Mouse (Mus musculus) forelimb bud, embryonic 11.5 days (tissue): Measurements from ENCODE around the gene Psg17.
"Not testable (repeated sequence)": the region's sequence is repeated elsewhere in the genome, so short reads cannot be mapped to it uniquely, and the experiment has no call there.

Source experiments
- DNase-seq: peaks from one replicate; pipeline ENCODE4 v3.0.0-alpha.2; 2012; ENCODE audit warnings: low read depth, low spot score

Psg17 gene

DNA sequence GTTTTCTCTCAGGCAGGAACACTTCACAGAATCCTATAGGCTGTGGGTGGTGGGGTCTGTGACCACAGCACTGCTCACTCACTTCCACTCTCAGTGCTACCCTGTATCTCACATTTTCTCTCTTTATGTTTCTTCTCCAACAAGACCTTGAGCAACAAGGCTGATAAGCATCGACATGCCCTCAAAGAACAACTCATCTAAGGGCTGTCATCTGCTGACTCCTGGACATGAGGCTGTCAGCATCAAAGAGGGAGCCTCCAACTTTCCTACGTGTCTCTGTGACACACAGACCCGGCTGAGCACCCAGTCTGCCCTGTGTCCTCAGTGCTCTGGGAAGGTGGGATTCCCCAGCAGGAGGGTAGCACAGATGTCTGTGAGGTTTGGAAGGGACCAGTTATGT, at the start of gene Psg17:
TSS of gene Psg17 (minus strand) at position 101 of the 400 bp plus-strand sequence.
- DNase-seq: no peak

DNA sequence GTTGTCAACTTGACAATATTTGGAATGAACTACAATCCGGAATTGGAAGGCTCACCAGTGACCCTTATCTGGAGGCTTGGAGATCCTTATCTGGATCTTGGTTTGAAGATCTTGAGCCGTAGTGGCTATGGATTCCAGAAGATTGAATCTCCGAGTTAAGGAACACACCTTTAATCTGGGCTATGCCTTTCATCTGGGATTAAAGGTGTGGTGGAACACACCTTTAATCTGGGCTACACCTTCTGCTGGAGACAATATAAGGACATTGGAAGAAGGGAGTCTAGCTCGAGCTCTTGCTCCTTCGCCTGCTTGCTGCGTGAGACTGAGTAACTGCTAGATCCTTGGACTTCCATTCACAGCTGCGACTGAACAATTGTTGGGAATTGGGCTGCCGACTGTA, 49.6 kb upstream of the Psg17 start, which contains the start of gene Pglyrp1:
TSS of gene Pglyrp1 (plus strand) at position 301 of the 400 bp plus-strand sequence.
- DNase-seq: not testable (repeated sequence)

DNA sequence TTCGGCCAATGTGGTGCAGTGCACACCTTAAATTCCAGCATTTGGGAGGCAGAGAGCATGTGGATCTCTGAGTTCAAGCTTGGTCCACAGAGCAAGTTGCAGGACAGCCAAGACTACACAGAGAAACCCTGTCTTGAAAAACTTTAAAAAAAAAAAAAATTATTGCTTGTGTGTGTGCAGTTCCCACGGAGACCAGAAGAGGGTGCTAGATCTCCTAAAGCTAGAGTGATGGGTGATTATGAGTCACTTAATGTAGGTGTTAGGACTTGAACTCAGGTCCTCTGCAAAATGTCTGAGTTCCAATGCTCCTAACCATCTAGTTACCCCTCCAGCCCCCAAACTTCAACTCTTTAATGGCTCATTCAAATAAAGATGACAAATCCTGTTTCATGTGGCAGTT, 47.1 kb upstream of the Psg17 start:
- no peak for DNase-seq

DNA sequence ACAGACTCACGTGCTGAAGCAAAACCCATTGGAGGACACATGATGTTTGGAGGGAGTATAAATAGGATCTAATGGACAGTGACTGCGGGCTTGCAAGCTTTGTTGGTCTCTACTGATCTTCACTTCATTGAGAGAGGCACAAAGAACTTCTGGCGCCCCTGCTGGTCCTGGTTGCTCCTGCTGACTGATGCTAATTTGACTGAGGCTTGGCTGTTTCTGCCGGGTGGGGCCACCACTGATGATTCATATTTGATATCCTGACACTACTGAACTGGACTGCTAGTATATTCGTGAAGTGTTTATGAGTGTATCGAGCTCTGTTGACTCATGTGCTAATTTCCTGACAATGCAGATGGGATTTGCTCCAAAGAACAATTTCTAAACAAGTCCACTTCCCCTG, 41.4 kb upstream of the Psg17 start:
- DNase-seq: no peak

DNA sequence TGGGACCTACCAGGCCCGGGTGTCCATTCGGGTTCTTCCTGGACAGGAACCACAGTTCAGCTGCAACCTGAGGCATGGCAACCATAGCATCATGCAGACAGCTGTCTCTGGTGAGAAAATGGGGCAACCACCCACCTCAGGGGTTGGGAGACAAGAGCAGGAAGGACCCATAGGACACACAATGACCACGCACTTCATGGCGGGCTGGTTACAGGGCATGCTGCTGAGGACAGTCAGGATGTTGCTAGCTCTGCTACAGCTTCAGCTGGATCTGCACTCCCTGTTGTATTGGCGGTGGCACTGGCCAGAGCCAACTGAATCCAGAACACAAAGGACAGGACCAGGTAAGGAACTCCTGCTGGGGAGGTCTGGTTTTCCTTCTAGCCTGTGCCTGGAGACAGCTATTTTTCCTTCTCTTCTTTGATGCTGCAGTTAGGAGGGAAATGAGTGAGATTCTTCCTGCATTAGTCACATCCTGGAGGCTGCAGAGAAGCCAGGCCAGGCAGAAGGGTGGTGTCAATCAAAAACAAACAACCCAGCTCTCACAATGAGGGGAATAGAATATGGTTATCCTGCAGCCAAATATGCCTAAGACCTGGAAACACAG, 37.0 kb upstream of the Psg17 start:
- no peak for DNase-seq

DNA sequence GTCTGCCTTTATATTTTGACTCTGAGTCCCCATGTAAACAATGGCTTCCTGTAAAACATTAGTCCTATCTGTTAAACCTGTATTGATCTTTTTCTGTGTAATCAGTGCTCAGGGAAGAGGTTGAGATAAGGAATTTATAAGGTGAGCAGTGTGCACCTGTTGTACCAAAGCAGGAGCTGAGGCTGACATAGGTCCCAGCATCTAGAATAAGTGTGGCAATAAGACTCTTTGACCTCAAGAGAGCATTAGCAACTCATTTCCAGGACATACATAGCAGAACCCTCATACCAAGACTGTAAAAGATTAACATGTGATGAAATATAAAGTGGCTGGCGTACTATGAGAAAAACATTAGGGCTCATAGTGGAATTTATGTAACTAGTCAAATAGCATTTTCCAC, 27.0 kb upstream of the Psg17 start:
- no peak for DNase-seq

DNA sequence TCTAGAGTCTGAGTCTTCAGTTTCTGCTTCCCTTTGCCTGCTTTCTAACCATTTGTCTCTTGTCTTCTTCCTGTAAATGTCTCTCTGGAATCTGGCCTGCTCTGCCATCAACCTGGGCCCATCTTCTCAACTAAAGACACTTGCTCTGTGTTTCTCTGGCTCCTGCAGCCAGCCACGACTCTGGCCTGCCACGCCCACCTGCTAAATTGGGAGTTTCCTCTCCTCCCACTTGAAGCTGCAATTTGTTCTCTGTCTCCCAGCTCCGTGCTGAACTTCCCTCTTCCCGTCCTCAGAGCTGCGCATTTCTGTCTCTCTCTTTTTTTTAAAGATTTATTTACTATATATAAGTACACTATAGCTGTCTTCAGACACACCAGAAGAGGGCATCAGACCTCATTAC, 23.4 kb upstream of the Psg17 start:
- no peak for DNase-seq

DNA sequence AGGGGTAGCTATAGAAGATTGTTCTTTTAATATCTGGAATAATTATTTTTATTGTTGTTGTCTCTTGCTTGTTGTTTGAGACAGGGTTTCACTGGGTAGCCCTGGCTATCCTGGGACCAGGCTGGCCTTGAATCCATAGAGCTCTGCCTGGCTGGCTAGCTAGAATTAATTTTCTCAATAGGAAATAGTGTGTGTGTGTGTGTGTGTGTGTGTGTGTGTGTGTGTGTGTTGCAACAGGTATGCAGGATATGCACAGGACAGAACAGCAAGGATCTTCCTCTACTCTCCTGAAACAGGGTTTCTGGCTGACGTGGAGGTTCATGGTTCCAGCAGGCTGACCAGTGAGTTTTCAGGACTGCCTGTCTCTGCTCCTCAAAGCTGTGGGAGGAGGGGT, 19.8 kb upstream of the Psg17 start:
- no peak for DNase-seq

DNA sequence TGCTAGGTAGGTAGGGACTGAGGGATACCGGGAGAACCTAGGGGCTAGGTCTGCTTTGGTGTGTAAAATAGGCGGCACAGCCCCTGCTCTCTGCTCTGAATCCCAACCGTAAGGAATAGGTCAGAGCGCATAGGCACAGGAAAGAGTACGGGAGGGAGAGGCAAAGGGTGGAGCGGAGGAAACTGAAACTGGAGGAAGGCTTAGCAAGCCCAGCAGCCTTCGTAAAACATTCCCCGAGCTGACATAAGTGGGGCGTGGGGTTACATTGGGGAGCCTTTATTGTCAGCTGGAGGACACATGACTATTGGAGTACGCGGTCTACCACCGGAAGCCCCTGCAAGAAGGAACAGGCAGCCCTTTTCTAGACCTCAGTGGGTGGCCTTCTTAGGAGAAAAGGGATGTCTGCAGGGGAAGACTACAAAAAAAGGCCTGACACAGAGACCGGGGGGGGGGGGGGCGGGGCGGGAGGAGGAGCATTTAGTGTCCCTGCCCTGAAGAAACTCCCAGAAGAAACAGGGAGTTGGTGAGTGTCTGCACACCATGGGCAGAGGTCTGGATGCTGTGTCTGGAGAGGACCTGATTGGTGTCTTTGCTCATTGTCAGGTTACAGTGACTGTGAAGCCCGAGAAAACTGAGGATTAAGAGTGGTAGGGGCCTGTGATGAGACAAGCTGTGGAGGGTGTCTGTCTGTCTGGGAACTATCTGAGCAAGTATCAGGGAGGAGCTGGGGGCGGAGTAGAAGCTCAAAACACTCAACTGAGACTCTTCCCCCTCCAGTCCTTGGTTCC, 19.2 kb upstream of the Psg17 start:
- peak; percentile 46 for DNase-seq

DNA sequence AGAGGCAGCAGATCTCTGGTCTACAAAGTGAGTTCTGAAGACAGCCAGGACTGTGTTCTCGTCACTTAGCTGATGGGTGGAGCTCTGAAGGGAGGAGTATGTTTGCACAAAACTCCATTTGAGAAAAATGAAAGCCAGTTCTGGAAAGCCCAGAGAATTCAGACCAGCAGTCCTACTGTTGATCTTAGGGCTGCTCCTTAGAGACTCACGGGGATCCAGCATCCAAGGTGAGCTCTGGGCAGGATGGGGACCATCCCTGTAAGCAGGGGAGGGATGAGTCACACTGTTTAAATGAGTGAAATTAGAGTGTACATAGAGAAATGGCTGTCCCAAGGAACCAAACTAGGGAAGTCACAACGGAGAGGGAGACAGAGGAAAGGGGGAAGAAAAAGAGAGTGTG, 18.5 kb upstream of the Psg17 start, which contains the start of gene Mill2:
TSS of gene Mill2 (plus strand) at position 102 of the 400 bp plus-strand sequence.
- no peak for DNase-seq

DNA sequence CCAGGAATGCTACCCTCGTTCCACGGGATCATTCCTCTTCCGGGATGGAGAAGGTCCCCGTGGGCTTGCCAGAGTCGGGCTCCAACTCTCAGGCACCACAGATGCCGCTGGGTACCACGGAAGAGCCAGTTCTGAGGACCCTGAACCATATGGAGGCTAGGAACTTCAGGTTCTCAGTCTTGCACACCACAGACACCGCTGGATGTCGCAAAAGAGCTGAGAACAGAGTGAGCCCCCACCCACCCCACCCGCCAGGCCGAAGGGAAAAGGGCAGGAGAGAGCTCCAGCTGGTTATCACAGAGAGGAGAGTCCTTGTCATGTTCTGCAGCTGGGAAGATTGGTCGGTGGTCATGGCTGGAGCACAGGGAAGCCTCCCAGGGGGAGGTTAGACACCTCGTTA, 10.9 kb upstream of the Psg17 start:
- no peak for DNase-seq

DNA sequence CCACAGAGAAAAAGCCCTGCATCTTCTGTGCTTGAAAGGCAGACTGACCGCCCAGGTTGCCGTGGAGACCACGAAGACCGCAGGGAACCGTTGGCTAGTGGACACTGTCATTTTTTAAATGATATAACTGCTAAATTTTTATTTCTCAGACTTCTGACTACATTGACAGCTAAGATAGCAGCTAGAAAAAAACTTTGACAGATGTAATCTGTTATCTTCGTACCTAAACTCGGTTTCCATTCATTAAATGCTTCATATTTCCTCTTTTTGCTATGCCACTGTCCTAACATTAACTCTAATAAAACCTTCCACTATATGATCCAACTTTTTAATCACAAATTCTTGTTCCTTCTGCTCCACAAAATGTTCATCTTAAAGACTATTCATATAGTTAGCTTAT, 8.1 kb upstream of the Psg17 start:
- no peak for DNase-seq

DNA sequence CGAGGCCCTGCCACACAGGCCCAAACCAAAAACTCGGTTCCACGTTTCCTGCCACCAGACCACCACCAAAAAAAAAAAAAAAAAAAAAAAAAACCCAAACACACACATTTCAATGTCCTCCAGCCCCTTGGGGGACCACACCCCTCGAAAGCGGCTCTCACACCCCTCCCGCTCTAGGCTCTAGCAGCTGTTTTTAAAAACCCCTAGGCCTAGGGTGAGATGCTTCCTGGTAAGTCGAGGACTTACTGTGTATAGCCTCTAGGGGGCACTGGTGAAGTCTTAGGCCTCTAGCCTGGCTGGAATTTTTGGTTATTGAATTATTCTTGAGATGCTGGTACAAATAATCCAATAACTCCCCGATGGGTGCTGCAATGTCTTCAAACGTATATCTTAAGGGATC, 7.2 kb upstream of the Psg17 start:
- peak; percentile 13 for DNase-seq

DNA sequence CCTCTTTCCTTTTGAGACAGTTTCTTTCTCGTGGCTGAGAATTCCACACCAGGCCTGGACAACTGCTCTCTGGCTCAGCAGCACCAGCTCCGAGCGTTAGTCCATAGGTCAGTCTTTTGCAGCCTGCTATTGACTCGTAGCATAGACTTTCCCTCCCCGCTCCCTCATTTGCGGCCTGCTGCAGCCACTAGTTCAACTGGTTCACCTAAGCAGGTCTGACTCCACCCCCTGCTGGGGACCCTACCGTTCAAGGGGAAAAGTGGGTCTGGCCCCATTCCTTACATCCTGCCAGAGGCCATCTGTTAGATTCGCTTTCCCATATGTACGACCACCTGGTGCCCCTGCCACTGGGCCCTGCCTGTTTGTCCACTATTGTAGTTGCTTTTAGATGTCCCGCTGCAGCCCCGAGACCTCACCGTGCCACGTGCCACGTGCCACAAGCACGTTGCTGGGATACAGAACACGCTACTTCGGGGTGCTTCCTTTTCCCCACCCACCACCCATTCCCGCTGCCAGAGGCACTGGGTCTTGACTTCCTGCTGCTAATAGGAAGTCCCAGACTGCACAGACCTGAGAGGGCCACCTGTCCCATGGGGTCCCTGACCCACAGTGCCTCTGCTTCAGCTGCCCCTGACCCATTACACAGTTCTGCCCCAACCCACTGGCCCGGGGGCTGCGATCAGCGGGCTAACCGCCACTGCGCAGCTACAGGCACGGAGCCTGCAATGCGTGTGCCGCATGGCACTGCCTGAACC, 6.6 kb upstream of the Psg17 start:
- DNase-seq: no peak

DNA sequence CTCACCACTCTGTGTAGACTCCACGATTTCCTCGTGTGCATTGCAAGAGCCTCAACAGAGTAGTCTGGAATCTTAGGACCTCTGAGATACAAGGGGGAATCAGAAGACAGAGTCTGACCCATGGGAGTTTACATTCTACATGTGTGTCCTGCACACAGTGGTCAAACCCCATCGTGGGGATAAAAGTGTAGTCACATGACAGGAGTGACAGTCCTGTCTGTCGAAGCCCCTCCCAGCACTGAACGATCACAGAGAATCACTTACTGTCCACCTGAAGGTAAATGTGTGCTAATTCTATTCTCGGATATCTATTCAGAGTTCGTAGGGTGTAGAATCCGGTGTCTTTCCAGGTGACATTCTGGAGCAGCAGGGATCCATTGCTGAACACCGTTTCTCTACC, 3.1 kb downstream of the Psg17 start:
- no peak for DNase-seq

DNA sequence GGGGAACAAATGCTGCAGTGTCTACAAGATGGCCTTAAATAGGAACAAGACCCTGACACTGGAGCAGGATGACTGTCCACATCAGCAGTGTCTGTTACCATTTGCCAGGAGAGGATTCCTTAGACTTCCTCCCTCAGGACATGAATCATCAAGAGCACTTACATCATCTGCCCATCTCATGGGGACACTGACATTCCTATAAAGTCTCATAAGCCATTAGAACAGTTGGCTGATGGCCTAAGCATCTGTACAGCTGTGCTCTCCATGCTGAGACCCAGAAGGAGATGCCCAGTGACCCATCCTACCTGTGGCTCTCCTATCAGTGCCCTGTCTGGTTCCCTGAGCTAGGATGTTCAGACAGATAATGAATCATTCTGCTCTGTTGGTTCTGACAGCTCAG, 17.9 kb downstream of the Psg17 start:
- DNase-seq: no peak

DNA sequence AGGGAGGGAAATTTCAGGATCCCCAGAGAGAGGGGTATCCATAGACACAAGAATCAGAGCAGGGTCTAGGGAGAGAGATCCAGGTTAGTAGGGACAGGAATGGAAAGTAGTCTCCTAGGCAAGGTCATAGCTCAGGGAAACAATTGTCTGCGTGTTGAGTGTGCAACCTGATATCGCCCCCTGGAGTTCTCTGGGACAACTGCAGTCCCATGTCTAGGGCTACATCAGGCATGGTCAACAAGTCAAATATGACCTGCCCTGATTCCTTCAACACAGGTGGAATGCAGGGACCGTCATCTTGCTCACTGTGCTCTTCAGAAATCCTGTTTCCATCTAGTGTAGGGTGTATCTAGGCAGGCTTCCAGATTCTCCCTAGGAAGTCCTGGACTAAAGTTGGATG, 22.3 kb downstream of the Psg17 start:
- no peak for DNase-seq

DNA sequence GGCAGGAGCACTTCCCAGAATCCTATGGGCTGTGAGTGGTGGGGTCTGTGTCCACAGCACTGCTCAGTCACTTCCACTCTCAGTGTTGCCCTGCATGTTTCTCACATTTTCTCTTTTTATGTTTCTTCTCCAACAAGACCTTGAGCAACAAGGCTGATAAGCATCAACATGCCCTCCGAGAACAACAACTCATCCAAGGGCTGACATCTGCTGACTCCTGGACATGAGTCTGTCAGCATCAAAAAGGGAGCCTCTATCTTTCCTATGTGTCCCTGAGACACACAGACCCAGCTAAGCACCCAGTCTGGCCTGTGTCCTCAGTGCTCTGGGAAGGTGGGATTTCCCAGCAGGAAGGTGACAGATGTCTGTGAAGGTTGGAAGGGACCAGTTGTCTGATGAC, 23.0 kb downstream of the Psg17 start, which contains the start of gene Psg19:
TSS of gene Psg19 (minus strand) at position 101 of the 400 bp plus-strand sequence.
- DNase-seq: no peak

DNA sequence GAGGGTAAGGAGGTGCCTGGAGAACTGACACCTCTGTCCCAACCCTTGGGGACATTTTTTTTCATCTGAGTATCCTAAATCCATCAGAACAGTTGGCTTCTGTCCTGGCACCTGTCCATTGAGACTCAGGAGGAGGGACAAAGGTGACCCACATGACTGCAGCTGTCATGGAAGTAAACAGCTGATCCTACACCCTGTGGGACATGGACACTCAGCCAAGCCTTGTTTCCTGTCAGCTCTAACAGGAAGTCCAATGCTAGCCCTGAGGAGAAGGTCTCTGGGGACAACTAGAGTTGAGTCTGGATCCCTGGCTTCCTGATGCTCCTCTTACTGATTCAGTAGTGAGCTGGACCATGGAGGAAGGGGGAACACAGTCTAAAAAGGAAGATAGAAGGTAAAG, 30.7 kb downstream of the Psg17 start:
- not testable (repeated sequence) for DNase-seq

DNA sequence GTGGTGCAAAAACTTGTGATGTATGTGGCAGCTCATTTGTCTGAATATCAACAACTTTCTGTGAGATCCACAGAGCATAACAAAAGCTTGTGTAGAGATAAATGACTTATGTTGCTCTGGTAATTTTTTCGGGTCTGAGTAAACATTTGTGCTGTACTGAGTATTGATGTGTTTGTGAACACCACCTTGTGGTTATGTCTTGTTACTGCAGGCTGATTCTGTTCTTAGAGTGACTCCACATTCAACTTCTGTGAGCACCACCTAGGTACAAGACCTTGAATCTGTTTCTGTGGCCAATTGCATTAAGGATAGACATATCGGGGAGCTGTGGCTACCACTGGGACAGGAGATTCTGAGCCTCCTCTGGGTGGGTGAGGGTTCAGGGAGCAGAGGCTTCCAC, 40.1 kb downstream of the Psg17 start:
- DNase-seq: not testable (repeated sequence)

DNA sequence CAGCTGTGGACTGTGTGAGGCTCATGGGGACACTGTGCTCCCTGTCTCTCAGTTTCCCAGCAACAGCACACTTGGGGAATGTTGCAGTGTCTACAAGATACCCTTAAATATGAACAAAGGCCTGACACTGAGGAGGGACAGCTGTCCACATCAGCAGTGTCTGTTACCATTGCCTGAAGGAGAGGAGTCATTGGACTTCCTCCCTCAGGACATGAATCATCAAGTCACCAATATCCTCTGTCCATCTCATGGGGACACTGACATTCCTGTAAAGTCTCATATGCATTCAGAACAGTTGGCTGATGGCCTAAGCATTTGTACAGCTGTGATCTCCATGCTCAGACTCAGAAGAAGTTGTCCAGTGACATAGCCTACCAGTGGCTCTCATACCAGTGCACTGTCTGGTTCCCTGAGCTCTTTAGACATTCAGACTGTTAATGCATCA, 42.0 kb downstream of the Psg17 start:
- DNase-seq: no peak
